Mouse (Mus musculus) gonadal fat pad, adult 2 months (tissue): ENCODE results near the gene Zbtb7b. TPM values are rescaled to one million over a fixed set of nuclear protein-coding genes. Genes with fewer than 3 reads are reported as not detected.
"Not testable (repeated sequence)": the region's sequence is repeated elsewhere in the genome, so short reads cannot be mapped to it uniquely, and the experiment has no call there.

ENCODE experiments used
- DNase-seq: peaks from one replicate; pipeline ENCODE4 v3.0.0-alpha.2; 2012; ENCODE audit warnings: low read depth
- polyA plus RNA-seq: library from polyadenylated mRNA; depleted of rRNA; stranded (reverse); fragments of >200 nt; gene quantifications from 2 replicates; pipeline ENCODE4 v1.2.3, GENCODE M21; 2012; rRNA removed

Zbtb7b gene
- 71.3 and 87.9 TPM in 2 replicates for polyA plus RNA-seq

- DNase-seq = no peak
These were observed at the start of gene Zbtb7b for GRCm38 (mm10) chr3:89394006-89394893. TSS of gene Zbtb7b (minus strand) at chr3:89394776.

DNA sequence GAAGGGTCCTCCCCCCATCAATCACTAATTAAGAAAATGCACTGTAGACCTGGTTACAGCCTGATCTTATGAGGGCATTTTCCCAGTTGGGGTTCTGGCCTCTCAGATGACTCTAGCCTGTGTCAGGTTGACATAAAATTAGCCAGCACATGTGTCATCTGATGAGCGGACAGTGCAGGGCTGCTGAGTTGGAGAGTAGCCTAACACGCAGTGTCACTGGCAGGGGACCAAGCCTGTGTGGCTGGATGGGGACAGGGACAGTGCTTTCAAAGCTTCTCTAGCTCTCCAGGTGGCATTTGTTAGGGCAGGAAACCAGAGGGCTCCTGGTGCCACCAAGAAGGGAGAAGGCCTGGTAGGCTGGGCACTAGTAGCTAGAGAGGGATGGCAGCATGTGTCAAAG lies 46.1 kb upstream of the Zbtb7b start:
- no peak for DNase-seq

GRCm38 (mm10) chr3:89437269-89437668 lies 42.7 kb upstream of the Zbtb7b start:
- no peak for DNase-seq

DNA sequence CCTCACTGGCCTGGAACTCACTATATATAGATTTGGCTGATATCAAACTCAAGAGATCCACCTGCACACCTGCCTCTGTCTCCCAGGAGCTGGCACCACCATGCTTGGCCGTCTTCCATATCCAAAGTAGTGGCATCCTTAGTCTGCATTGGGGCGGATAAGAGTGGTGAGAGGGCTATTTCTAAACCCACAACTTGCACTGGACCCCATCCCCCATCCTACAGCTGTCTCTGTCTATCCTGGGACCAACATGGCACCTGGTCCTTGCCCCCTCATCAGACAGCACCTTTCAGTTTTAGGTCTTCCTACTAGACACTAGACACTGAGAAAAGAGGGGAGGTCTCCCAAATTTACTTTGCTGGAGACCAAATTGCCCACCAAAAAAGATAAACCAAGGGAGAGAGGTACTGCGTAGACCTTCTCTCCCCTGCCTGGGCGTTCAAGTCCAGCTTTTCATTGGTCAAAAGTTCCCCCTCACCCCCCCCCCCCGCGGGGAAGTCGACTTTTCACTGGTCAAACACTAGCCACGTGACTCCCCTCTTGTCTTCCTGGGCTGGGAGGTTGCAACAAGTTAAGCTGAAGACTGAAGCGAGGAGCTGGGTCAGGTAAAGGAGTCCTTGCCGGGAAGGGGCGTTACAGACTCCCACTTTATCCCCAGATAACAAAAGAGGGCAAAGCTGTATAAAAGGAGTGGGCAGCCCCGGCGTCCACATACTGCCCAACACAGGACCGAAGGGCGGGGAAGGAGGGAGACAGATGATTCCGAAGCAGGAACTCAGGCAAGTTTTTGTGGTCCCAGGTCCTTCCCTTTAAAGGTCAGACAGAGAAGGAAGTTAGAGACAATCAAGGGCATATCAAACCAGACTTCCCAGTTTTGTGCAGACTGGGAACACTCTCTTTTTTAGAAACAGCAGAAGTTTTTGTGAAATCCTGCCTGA lies 41.9 kb upstream of the Zbtb7b start, which contains the start of gene Pbxip1:
Gene Pbxip1, plus strand, starts transcription at position 531 of the 938 bp plus-strand sequence.
- DNase-seq = no peak

- no peak for DNase-seq
These were observed 40.5 kb upstream of the Zbtb7b start for GRCm38 (mm10) chr3:89435041-89435440.

GRCm38 (mm10) chr3:89434532-89434931 lies 40.0 kb upstream of the Zbtb7b start:
- no peak for DNase-seq

DNA sequence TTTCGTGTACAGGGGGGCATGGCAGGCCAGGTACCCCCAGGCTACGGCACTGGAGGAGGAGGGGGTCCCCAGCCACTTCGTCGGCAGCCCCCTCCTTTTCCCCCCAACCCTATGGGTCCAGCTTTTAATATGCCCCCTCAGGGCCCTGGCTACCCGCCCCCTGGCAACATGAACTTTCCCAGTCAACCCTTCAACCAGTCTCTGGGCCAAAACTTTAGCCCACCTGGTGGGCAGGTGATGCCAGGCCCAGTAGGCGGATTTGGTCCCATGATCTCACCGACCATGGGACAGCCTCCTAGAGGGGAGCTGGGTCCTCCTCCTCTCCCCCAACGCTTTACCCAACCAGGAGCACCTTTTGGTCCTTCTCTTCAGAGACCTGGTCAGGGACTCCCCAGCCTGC lies 38.0 kb upstream of the Zbtb7b start:
- no peak for DNase-seq

DNA sequence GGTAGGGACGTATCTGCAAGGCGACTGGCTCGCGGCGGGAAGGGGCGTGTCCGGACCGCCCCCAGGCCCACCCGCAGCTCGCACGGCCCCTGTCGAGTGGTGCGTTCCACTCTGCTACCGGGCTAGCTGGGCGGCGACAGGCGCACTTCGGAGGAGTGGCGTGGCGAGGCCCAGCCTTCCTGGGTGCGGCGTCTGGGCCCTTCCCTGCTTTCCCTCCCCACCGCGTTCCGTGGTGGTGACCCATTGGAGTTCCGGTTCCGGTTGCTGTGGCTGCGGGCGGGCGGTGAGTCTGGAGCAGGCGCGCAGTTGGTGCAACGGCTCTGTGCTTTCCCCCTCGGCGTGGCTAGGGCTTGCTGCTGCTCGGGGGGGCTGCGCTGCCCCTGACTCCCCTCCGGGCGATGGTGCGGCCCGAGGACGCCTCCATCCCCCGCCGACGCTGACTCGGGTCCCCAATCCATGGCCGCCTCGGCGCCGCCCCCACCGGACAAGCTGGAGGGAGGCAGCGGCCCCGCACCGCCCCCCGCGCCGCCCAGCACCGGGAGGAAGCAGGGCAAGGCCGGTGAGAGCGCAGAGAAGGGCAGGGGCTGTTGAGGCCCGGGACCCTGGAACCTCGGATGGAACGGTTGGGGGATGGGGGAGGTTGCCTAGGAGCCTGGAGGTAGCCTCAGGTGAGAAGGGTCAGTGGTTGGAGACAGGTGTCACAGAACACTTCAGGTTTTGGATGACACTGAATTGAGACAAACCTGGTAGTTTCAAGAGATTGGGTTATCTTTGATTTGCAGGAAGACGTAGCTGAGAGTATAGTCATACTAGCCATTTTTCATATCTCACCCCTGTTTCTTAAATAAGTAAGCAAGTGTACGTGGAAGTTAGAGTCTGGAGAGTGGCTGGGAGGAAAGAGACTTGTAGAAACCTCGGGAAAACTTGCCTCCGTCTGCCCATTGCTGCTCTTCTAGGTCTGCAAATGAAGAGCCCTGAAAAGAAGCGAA lies 35.9 kb upstream of the Zbtb7b start, which contains the start of gene Pygo2:
Gene Pygo2, plus strand, starts transcription at position 44 of the 989 bp plus-strand sequence.
- DNase-seq = no peak

DNA sequence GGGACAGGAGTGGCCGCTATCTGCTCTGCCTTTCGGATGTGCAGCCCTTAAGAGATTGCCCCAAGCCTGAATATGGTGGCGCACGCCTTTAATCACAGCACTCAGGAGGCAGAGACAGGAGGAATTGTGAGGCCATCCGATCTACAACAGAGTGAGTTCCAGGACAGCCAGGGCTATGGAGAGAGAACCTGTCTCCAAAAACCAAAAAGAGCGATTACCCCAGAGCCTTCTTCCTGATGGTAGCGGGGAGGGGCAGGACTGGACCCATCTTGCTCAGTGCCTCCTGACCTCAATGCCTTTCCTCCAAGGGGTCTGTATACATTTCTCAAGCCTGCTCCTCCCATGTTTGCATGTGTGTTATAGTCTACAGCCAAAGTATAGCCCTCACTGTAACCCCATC lies 34.4 kb upstream of the Zbtb7b start:
- DNase-seq = not testable (repeated sequence)

DNA sequence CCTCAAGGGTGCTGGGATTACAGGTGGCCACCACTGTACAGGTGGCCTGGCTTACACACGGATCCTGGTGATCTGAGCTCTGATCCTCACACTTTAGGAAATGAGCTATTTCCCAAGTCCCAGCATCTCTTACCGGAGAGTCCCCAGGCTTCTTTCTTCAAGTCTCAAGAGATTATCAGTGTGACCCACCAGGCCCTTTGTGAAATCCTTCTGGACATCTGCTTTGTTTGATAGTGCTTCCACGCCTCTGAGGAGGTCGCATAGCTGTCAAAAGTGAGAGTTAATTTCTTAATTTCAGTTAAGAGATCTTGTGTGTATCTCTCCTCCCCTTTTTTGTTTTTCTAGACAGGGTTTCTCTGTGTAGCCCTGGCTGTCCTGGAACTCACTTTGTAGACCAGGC lies 31.3 kb upstream of the Zbtb7b start:
- DNase-seq = no peak

- no peak for DNase-seq
These were observed 30.6 kb upstream of the Zbtb7b start for GRCm38 (mm10) chr3:89425141-89425525.

DNA sequence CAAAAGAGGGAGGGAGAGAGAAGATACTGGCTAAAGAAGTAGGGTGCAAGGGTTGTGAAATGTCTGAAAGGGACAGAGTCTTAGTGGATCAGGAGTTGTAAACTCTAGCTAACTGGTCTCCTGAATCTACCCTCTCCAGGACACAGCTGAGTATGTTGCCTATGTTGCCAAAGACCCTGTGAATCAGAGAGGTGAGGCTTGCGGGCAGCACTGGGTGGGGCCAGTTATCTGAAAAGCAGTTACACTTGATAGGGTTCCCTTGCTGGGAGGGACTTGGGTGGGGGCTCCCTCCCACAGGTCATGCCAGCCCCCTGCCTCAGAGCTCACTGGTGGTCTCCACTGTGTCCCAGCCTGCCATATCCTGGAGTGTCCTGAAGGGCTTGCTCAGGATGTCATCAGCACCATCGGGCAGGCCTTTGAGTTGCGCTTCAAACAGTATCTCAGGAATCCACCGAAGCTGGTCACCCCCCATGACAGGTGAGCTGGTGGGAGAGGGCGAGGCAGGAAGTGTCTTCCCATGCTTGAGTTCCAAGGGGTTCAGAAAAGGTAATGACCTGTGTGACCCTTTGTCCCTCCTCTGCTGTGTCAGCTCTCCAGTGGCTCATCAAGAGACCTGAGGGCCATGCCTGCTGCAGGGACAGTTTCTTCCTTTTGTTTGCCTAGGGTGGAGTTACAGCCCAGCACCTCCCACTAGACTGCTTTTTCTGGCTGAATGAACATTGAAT lies 30.0 kb upstream of the Zbtb7b start:
- DNase-seq = no peak

DNA sequence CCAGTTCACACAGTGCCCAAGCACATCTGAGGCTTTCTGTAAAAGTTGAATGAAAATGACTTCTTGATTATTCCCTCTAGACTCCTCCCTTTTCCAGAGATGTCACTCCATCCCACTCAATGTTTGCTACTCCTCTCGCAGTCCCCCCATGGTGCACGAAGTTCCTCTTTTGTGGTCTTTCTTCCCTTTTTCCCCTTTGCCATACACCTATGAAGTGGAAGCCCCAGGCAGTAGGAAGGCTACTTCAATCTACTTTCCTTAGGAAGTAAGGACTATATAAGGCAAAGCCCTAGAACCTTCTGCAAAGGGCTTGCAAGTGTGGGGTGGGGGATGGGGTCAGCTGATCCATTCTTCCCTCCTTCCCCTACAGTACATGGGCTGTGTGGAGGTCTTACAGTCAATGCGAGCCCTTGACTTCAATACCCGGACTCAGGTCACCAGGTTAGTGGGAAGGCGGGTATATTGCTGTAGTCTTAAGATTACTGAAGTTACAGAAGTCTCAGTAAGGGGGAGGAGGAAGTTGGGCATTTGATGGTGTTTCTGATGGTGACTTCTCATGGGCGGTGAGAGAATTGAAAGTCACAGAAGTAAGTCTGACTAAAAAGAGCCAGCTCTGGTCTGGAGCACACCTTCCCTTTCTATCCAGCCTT lies 28.1 kb upstream of the Zbtb7b start:
- DNase-seq = no peak

DNA sequence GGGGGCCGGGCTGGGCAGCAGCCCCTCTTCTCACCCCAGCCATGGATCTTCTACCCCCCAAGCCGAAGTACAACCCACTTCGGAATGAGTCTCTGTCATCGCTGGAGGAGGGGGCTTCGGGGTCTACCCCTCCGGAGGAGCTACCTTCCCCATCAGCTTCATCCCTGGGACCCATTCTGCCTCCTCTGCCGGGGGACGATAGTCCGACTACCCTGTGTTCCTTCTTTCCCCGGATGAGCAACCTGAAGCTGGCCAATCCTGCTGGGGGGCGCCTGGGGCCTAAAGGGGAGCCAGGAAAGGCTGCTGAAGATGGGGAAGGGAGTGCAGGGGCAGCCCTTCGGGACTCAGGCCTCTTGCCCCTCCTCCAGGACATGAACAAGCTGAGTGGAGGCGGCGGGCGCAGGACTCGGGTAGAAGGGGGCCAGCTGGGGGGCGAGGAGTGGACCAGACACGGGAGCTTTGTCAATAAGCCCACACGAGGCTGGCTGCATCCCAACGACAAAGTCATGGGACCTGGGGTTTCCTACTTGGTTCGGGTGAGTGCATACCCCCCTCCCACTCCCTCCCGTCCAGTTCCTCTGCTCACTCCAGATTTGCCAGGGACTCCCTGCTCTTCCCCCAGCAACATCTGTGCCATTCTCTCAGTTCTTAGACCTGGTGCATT lies 27.4 kb upstream of the Zbtb7b start:
- DNase-seq = no peak

DNA sequence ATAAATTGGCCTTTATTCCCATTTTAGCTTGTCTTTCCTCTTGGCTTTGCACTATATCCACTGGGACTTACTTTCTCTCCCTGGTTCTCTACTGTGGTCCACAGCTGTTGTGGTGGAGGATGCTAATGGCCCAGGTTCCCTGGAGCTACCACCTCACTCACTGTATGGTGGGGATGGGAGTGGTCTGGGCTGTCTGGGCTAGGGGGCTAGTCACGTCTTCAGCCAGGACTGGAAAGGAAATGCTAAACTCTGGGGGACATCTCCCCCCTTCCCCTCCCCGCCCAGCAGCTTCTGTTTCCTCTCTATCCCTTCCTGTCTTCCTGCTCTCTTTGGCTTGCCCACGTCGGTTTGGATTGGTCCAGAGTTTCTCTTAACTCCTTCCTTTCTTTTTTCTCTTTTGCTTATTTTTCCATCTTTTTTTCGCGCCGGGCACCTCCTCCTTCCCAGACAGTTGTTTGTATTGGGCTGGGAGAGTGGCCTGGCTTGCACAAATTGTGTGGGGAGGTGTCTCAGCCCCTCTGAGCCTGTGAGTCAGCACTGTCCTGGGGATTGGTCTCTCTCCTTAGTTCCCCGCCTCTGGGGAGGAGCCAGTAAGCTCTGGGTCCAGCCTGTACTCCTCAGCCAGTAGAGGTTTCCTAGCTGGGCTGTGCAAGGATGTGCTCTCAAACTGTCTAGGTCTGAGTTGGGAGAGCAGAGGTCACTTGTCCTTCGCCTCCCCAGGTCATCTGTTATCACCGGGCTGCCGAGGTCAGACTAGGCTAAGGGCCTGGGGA lies 26.6 kb upstream of the Zbtb7b start:
- no peak for DNase-seq

- no peak for DNase-seq
These were observed 25.8 kb upstream of the Zbtb7b start for GRCm38 (mm10) chr3:89420421-89420820.

DNA sequence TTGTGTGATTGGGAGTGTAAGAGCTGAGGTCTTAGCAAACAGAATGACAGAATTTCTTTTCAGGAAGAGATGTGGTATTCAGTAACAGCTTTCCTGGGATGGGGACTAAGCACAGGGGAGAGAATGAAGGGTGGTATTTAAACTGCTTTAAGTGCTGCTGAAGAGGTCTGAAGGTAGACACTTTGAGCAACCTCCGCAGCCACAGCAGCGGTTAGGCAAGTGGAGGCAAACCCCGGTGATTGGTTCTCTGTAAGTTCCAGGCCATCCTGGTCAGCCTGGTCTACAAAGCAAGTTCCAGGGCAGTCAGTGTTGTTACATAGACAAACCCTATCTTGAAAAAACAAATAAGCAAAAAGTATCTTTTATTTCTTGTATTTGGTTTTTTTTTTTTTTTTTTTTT lies 25.4 kb upstream of the Zbtb7b start:
- DNase-seq = no peak

DNA sequence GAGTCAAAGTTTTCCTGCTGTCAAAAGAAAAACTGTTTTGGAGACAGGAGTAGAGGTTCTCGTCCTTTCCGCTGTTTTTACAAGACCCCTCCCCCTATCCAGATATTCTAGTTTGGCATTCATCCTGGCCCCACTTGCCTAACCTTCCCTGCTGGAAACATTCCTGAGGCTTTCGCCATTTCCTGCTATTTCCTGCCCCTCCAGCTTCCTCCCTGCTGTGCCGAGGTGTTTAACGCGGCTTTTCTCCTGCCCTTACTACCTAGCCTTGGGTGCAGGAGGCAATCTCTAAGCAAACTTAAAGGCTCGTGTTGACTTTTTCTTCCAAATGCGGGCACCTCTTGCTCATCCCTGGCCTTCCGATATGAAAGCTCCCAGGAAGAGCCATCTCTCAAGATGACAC lies 25.0 kb upstream of the Zbtb7b start:
- no peak for DNase-seq

DNA sequence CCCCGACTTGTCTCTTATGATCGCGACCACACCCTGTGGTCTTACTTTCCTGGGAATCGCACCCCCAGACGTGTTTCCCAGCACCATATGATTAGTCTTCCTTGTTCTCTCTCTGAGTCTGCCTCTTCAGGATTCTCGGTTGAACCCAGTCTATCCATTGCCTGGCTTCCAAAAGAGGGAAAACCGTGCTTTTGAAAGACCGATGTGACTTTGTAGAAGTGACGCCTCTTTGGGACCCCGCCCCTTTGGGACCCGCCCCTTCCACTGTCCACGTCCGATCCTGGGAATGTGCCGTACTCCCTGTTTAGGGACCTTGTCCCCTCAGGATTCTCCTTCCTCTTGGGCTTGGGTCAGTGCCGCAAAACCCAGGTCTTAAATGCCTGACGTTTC lies 24.3 kb upstream of the Zbtb7b start:
- no peak for DNase-seq
